Mouse (Mus musculus): ENCODE data around the gene Magix. TPM values are rescaled to one million over a fixed set of nuclear protein-coding genes. Genes with fewer than 3 reads are reported as not detected.

Gene Magix
- polyA plus RNA-seq, 1 experiment = 0.29 TPM

DNA sequence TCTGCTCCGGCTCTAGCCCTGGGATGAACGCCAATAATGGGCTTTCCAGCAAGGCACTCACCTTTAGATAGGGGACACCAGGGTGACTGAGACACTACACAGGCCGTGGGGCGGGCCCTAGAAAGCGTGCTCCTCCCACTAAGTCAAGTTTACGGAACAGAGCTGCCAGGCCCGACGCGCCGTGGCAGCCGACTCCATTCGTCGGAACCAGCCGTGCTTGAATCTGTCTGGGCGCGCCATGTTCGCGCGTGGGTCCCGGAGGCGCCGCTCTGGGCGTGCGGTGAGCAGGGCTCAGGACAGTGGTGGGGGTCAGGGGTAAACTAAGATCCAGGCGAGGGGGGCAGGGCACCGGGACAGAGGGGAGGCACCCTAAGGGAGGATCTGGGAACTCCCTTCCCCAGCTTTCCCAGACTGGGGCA, 23.8 kb downstream of the Magix start, which contains the start of gene Prickle3:
Gene Prickle3, plus strand, starts transcription at position 40 of the 419 bp plus-strand sequence.
- Histone ChIP-seq H3K4me1 (ENCODE audit: control insufficient read depth, insufficient read depth, insufficient read length) (peaks cover 16% of the 10 kb centered on the region), H3K4me3 (ENCODE audit: extremely low read depth, insufficient read depth, insufficient read length) (peak within 1 kb of the TSS; percentile 76), H3K27ac (ENCODE audit: insufficient read depth, low read length) (peak within 1 kb of the TSS; percentile 74), H3K36me3 (ENCODE audit: control insufficient read depth, insufficient read depth, low read length) (no peaks in the 10 kb centered on the region), H3K27me3 (ENCODE audit: control insufficient read depth, insufficient read depth, low read length) (no peaks in the 10 kb centered on the region)
- TF ChIP-seq CTCF (IDR thresholded peaks at IDR 0.05; ENCODE audit: extremely low read depth, insufficient read depth, insufficient read length, insufficient replicate concordance) (no peak), POLR2A (IDR thresholded peaks at IDR 0.05; ENCODE audit: low read depth, low read length) (peak; percentile 40)
- 20% methylated on average over 26 of the region's 26 CpGs for WGBS
- DNase-seq (ENCODE audit: low read depth in 1 of 2, low spot score in 2 of 2) = peak in 1 of 2 experiments; percentile 51

DNA sequence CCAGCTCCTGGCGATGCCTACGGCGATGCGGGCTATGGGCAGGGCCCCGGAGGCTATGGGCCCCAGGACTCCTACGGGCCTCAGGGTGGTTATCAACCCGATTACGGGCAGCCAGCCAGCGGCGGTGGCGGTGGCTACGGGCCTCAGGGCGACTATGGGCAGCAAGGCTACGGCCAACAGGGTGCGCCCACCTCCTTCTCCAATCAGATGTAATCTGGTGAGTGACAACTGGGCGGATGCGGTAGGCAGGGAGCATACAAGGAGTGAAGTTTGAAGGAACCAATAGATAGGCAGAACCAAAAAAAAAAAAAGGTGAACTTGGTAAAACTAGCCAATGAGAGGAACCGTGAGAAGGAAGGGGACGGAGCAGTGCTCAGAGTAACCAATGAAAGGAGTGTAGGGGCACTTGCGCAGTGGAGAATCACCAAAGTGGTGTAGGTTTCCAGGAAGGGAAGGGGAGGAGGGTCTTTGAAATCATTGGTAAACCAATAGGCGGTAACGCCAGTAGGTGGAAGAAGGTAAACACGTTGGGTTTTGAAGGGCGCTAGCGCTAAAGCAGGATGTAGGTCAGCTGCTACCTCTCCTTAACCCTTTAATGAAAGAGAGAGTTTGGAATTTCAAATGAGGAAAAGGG, 32.3 kb downstream of the Magix start:
- Histone ChIP-seq H3K27ac (ENCODE audit: insufficient read depth, low read length) (peak overlapping the region; percentile 97), H3K4me1 (ENCODE audit: control insufficient read depth, insufficient read depth, insufficient read length) (peaks cover 10% of the 10 kb centered on the region), H3K36me3 (ENCODE audit: control insufficient read depth, insufficient read depth, low read length) (no peaks in the 10 kb centered on the region), H3K27me3 (ENCODE audit: control insufficient read depth, insufficient read depth, low read length) (no peaks in the 10 kb centered on the region), H3K4me3 (ENCODE audit: extremely low read depth, insufficient read depth, insufficient read length) (peak overlapping the region; percentile 60)
- DNase-seq (ENCODE audit: low read depth in 1 of 2, low spot score in 2 of 2) = peak; percentile 76 to 91
- WGBS = 30% methylated on average over 25 of the region's 25 CpGs
- TF ChIP-seq POLR2A (IDR thresholded peaks at IDR 0.05; ENCODE audit: low read depth, low read length) (peak; percentile 74), CTCF (IDR thresholded peaks at IDR 0.05; ENCODE audit: extremely low read depth, insufficient read depth, insufficient read length, insufficient replicate concordance) (no peak)

DNA sequence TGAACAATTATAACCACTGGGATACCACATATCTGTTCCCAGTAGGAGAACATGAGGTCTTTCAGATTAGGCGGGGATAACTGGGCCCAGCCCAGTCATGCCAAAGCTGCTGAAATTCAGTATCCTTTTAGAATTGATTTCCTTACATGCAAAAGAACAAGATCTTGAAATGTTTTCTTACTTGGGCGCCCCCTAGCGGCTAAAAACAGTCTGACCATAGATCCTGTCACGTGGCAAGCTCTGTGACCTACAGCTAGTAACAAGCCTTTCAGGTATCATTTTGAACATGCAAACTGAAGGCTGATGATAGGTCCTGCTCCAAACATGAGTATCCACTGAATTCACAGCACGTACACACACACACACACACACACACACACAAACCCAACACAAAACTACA, 35.7 kb downstream of the Magix start:
- no peak overlapping the region for H3K4me3 ChIP-seq (ENCODE audit: extremely low read depth, insufficient read depth, insufficient read length)
- 15% methylated on average over 5 of the region's 5 CpGs for WGBS
- H3K27me3 ChIP-seq (ENCODE audit: control insufficient read depth, insufficient read depth, low read length) = no peaks in the 10 kb centered on the region
- no peak overlapping the region for H3K27ac ChIP-seq (ENCODE audit: insufficient read depth, low read length)
- TF ChIP-seq POLR2A (IDR thresholded peaks at IDR 0.05; ENCODE audit: low read depth, low read length) = no peak
- peak; percentile 7; the same call in 1 of the 2 replicates for TF ChIP-seq CTCF (IDR thresholded peaks at IDR 0.05; ENCODE audit: extremely low read depth, insufficient read depth, insufficient read length, insufficient replicate concordance)
- peak; percentile 66 to 73 for DNase-seq (ENCODE audit: low read depth in 1 of 2, low spot score in 2 of 2)
- H3K36me3 ChIP-seq (ENCODE audit: control insufficient read depth, insufficient read depth, low read length) = no peaks in the 10 kb centered on the region
- peaks cover 4% of the 10 kb centered on the region for H3K4me1 ChIP-seq (ENCODE audit: control insufficient read depth, insufficient read depth, insufficient read length)

DNA sequence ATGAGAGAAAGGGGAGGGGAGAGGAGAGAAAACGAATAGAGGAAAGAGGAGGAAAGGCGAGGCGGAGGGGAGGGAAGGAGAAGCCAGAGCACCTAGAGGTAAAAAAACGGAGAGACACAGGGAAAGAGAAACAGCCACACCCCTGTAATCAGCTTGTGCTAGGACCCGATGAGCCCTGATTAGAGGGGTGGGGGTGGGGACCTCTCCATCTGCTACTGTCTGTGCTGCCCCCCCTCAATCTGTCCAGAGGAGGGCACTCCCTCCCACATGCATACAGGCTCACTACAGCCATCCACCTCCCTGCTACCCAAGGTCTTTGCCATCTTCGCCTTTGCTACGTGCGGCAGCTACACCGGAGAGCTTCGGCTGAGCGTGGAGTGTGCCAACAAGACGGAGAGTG, 40.3 kb downstream of the Magix start:
- 47% methylated on average over 12 of the region's 12 CpGs for WGBS
- Histone ChIP-seq H3K4me3 (ENCODE audit: extremely low read depth, insufficient read depth, insufficient read length) (no peak overlapping the region), H3K4me1 (ENCODE audit: control insufficient read depth, insufficient read depth, insufficient read length) (no peaks in the 10 kb centered on the region), H3K36me3 (ENCODE audit: control insufficient read depth, insufficient read depth, low read length) (no peaks in the 10 kb centered on the region), H3K27ac (ENCODE audit: insufficient read depth, low read length) (no peak overlapping the region), H3K27me3 (ENCODE audit: control insufficient read depth, insufficient read depth, low read length) (no peaks in the 10 kb centered on the region)
- DNase-seq (ENCODE audit: low read depth in 1 of 2, low spot score in 2 of 2) = no peak
- TF ChIP-seq POLR2A (IDR thresholded peaks at IDR 0.05; ENCODE audit: low read depth, low read length) = no peak

DNA sequence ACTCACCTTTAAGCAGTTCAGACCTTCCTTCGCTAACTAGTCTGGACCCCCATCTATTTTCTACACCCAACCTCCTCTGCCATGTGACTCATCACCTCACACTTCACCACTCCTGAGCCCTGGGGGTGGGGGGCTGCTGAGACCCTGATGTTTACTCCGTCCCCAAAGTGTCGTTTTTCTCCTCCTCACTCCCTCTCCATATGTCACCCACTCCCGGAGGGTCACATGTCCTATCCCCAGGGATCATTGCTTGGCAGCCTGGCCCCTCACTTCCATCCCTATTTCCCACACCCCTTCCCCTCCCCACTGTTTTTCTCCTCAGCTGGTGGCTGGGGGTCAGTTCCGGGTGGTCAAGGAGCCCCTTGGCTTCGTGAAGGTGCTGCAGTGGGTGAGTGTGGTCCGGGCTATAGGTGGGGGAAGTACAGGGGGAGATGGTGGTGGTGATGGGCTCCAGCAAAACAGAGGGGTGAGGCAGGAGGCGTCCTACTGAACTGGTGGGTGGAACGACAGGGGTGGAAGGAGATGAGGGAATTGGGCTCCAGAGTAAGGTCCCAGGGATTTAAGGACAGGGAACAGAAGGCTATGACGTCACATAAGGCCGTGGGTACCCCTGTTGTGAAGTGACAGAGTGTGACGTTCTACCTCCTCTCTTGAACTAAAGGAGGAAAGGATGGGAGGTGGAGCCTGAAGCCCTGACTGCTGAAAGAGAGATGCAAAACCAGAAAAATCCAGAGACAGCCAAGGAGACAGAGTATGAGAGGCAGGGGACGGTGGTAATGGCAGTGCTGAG, 41.3 kb downstream of the Magix start:
- DNase-seq (ENCODE audit: low read depth in 1 of 2, low spot score in 2 of 2) = no peak
- H3K4me1 ChIP-seq (ENCODE audit: control insufficient read depth, insufficient read depth, insufficient read length) = no peaks in the 10 kb centered on the region
- no peak overlapping the region for H3K4me3 ChIP-seq (ENCODE audit: extremely low read depth, insufficient read depth, insufficient read length)
- H3K36me3 ChIP-seq (ENCODE audit: control insufficient read depth, insufficient read depth, low read length) = no peaks in the 10 kb centered on the region
- WGBS = 28% methylated on average over 13 of the region's 13 CpGs
- H3K27me3 ChIP-seq (ENCODE audit: control insufficient read depth, insufficient read depth, low read length) = no peaks in the 10 kb centered on the region
- no peak for TF ChIP-seq CTCF (IDR thresholded peaks at IDR 0.05; ENCODE audit: extremely low read depth, insufficient read depth, insufficient read length, insufficient replicate concordance)
- no peak for TF ChIP-seq POLR2A (IDR thresholded peaks at IDR 0.05; ENCODE audit: low read depth, low read length)
- H3K27ac ChIP-seq (ENCODE audit: insufficient read depth, low read length) = no peak overlapping the region

DNA sequence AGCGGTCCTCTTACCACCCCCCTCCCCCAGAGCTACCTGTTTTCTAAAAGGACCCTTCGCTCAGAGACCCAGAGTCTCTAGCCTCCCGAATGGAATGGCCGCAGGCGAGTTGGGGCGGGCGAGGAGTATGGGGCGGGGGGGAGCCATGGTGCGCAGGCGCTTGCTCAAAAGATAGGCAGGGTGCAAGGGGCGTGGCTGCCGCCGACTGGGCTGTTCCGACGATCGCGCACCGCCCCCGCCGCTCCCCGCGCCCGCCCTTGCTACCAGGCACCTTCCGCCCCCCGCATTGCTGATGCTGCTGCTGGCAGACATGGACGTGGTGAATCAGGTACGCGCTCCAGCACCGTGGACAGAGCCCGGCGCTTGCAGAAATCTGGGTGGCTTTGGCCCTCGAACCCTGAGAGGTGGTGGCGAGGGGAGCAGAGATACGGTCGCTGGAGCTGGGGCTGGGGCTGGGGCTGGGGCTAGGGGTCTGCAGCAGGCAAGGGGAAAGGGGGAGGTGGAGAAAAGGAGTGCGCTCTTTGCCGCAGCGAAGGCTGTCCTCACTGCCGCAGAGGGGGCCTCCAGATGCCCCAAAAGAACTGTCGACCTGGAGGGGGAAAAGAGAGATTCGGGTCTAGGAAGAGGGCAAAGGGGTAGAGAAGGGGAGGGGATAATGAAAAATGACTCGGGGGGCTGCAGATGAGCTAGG, 42.5 kb downstream of the Magix start, which contains the start of gene Syp:
Gene Syp, plus strand, starts transcription at position 71 of the 691 bp plus-strand sequence.
- 30% methylated on average over 41 of the region's 42 CpGs for WGBS
- H3K27ac ChIP-seq (ENCODE audit: insufficient read depth, low read length) = no peak within 1 kb of the TSS
- TF ChIP-seq POLR2A (IDR thresholded peaks at IDR 0.05; ENCODE audit: low read depth, low read length) = no peak
- TF ChIP-seq CTCF (IDR thresholded peaks at IDR 0.05; ENCODE audit: extremely low read depth, insufficient read depth, insufficient read length, insufficient replicate concordance) = no peak
- peak within 1 kb of the TSS; percentile 42; the same call in 1 of the 2 replicates for H3K4me3 ChIP-seq (ENCODE audit: extremely low read depth, insufficient read depth, insufficient read length)
- H3K36me3 ChIP-seq (ENCODE audit: control insufficient read depth, insufficient read depth, low read length) = no peaks in the 10 kb centered on the region
- peak; percentile 47 to 67 for DNase-seq (ENCODE audit: low read depth in 1 of 2, low spot score in 2 of 2)
- no peaks in the 10 kb centered on the region for H3K4me1 ChIP-seq (ENCODE audit: control insufficient read depth, insufficient read depth, insufficient read length)
- H3K27me3 ChIP-seq (ENCODE audit: control insufficient read depth, insufficient read depth, low read length) = no peaks in the 10 kb centered on the region

Data from spleen, adult 2 months (tissue).